Mouse (Mus musculus): ENCODE measurements around the gene Rnf7. TPM values are rescaled to one million over a fixed set of nuclear protein-coding genes. Genes with fewer than 3 reads are reported as not detected.

Rnf7 gene
- 63.1 TPM for polyA plus RNA-seq (2017; shearing (Covaris generic))

GRCm38 (mm10) chr9:96478071-96478888 is at the start of gene Rnf7:
Gene Rnf7 (minus strand): TSS chr9:96478675.

GRCm38 (mm10) chr9:96524972-96525506 is 46.6 kb upstream of the Rnf7 start, which contains the start of gene Gm28729:
Gene Gm28729 (minus strand): TSS chr9:96525264.

Other genes with a start within 250 kb of the Rnf7 start
- 861 TPM for gene Atp1b3, start 114.2 kb downstream of the Rnf7 start, polyA plus RNA-seq (2017; shearing (Covaris generic))
- 0.32 TPM for gene Gm28729, start 46.6 kb upstream of the Rnf7 start, polyA plus RNA-seq (2017; shearing (Covaris generic))
- gene Rasa2, start 152.9 kb upstream of the Rnf7 start, polyA plus RNA-seq (2017; shearing (Covaris generic)), result 66.5 TPM

Measured in effector memory CD4-positive, alpha-beta T cell, adult 7 months (primary cell).